ENCODE assay signal across 8 mouse cellular contexts in genomic region chr6:28135411-28136233, GRCm38 (mm10). TPM values are rescaled to one million over a fixed set of nuclear protein-coding genes. Genes with fewer than 3 reads are reported as not detected.
DNase-seq lines count a peak whose midpoint lies in the region; ATAC-seq and TF ChIP-seq lines count a peak whose summit lies in the region.

No protein-coding gene starts in this region.

- no peak overlapping the region for H3K27ac ChIP-seq in hindbrain, postnatal 0 days
- H3K27ac ChIP-seq in left cerebral cortex, adult 2 months, result no peak overlapping the region

- H3K9ac ChIP-seq in hindbrain, postnatal 0 days (replicated peaks; ENCODE audit: low read length), result peak overlapping the region; percentile 49; the same call in 1 of the 2 replicates

- WGBS in hindbrain, postnatal 0 days, result under 1% methylated on average over 37 of the region's 37 CpGs

- peak; percentile 93 for TF ChIP-seq CTCF in hindbrain, postnatal 0 days (IDR thresholded peaks at IDR 0.05; ENCODE audit: low read depth)
- peak; percentile 91 for TF ChIP-seq CTCF in left cerebral cortex, adult 2 months (IDR thresholded peaks at IDR 0.05)

- H3K9me3 ChIP-seq in hindbrain, postnatal 0 days (ENCODE audit: low read length), result no peaks in the 10 kb centered on the region

- H3K4me1 ChIP-seq in hindbrain, postnatal 0 days (ENCODE audit: insufficient read depth, low read length), result no peaks in the 10 kb centered on the region

- intact Hi-C loops in left cerebral cortex, adult 2 months (cut with DNase I), result loop anchor here (1.0 to 5.0 kb wide), 4 partner anchors 43 to 478 kb away; no protein-coding TSS in a partner anchor

- peak overlapping the region; percentile 86 for H3K4me2 ChIP-seq in hindbrain, postnatal 0 days (ENCODE audit: low read depth, low read length)

- H3K36me3 ChIP-seq in hindbrain, postnatal 0 days (ENCODE audit: insufficient read depth, low read length), result no peaks in the 10 kb centered on the region

- DNase-seq in WW6 (ENCODE audit: low read depth, low spot score), result peak; percentile 72
- DNase-seq in cerebellum, postnatal 36 days, result peak; percentile 79 to 82
- DNase-seq in gastrocnemius, adult 18-20 months (ENCODE audit: low spot score), result peak; percentile 62
- peak; percentile 92 for DNase-seq in hindbrain, postnatal 0 days (ENCODE audit: low spot score)
- DNase-seq in left cerebral cortex, adult 2 months (ENCODE audit: extremely low spot score in 1 of 2, low spot score in 2 of 2), result peak; percentile 87 to 91
- DNase-seq in right cerebral cortex, adult 2 months (ENCODE audit: low spot score in 2 of 2), result peak; percentile 93
- peak; percentile 69 to 78 for DNase-seq in urinary bladder, postnatal 36 days (ENCODE audit: low spot score in 2 of 2)

- H3K27me3 ChIP-seq in hindbrain, postnatal 0 days (ENCODE audit: insufficient read depth, low read length), result no peaks in the 10 kb centered on the region

- ATAC-seq in hindbrain, postnatal 0 days, result peak; percentile 87
- ATAC-seq in megakaryocyte, adult 5-6 weeks (ENCODE audit: poor library complexity, severe bottlenecking), result peak; percentile 95

- H3K4me3 ChIP-seq in hindbrain, postnatal 0 days (ENCODE audit: low read length), result peak overlapping the region; percentile 59
- H3K4me3 ChIP-seq in left cerebral cortex, adult 2 months, result peak overlapping the region; percentile 60

RNA-seq across cellular contexts. Expression of gene Grm8, which starts 0.6 kb away (rescaled TPM):
- total RNA-seq in gastrocnemius, adult 18-20 months (2021), result under 1 TPM; 0.21 to 0.43 TPM
- total RNA-seq in hindbrain, postnatal 0 days (2014; rRNA removed), result 14.0 and 16.6 TPM in 2 replicates
- polyA plus RNA-seq in hindbrain, postnatal 0 days (2015; fragmentation: Nextera tagmentation; extraction: Ambion mirVana), result 10.6 and 11.3 TPM in 2 replicates
- total RNA-seq in left cerebral cortex, adult 2 months (2021), result 10 to 100 TPM; 22.9 to 27.3 TPM
- total RNA-seq in megakaryocyte, adult 5-6 weeks (2015), result 0.04 TPM in 1 of 2 replicates, not detected in the other
- not detected in 2 replicates for total RNA-seq in megakaryocyte, adult 5-6 weeks (2017)

Comparison
In these comparisons a context has a peak if more than half of its experiments do, and no peak if none do; other contexts are left out.
1. RNA of gene Grm8, which starts 0.6 kb away (total RNA-seq): 22.9 to 27.3 TPM in left cerebral cortex, adult 2 months and 14.0 to 16.6 TPM in hindbrain, postnatal 0 days; 0.21 to 0.43 TPM in gastrocnemius, adult 18-20 months and 0.04 TPM in megakaryocyte, adult 5-6 weeks; every median in the first group is over 10 times any median in the second.
2. Peak in every context shown above with its lines, with median percentiles within 50 percentile points of each other: DNase-seq.